Mouse (Mus musculus) liver, embryonic 14.5 days (tissue): Measurements from ENCODE around the gene Llph. TPM values are rescaled to one million over a fixed set of nuclear protein-coding genes. Genes with fewer than 3 reads are reported as not detected.

ENCODE experiments used
- ATAC-seq: fragments of 200-750 bp; cut with Nextera tagmentation; 2 replicates; pipeline ENCODE4 v1.8.0; 2017; ENCODE audit warnings: moderate number of reproducible peaks, mild to moderate bottlenecking, moderate library complexity; ENCODE audit not compliant: insufficient read depth
- DNase-seq, 3 experiments: peaks; one replicate each; pipeline ENCODE4 v3.0.0-alpha.2; 2012 to 2013; ENCODE audit warnings: low read depth in 3 of 3, low spot score in 3 of 3
- H3K27ac ChIP-seq: fragments of 300-500 bp; sonication (generic); 2 replicates; pipeline ENCODE4 v1.5.1; 2014; ENCODE audit warnings: moderate library complexity, mild to moderate bottlenecking, control low read depth, inconsistent platforms
- H3K27me3 ChIP-seq: fragments of 300-500 bp; sonication (generic); 2 replicates; pipeline ENCODE4 v1.6.1; 2014; ENCODE audit warnings: mild to moderate bottlenecking, low read length, moderate library complexity; ENCODE audit not compliant: control insufficient read depth, insufficient read depth
- H3K36me3 ChIP-seq: fragments of 300-500 bp; sonication (generic); replicated peaks from 2 replicates; pipeline ENCODE4 v1.6.1; 2014; ENCODE audit warnings: low read depth; ENCODE audit not compliant: control insufficient read depth, insufficient read depth
- H3K4me1 ChIP-seq, 2 experiments: fragments of 200-500 bp in 1 of 2; fragments of 300-500 bp in 1 of 2; sonication (generic) in 1 of 2; replicated peaks; 2 replicates each; pipeline ENCODE4 v1.6.1; 2012 to 2014; ENCODE audit warnings: antibody characterized with exemption in 1 of 2, inconsistent platforms in 1 of 2, low read length in 1 of 2; ENCODE audit not compliant: control insufficient read depth in 2 of 2, insufficient read depth in 2 of 2
- H3K4me2 ChIP-seq: fragments of 300-500 bp; sonication (generic); 2 replicates; pipeline ENCODE4 v1.6.1; 2014; ENCODE audit warnings: low read depth, mild to moderate bottlenecking, control low read depth, moderate library complexity
- H3K4me3 ChIP-seq, 2 experiments: fragments of 200-500 bp in 1 of 2; fragments of 300-500 bp in 1 of 2; sonication (generic) in 1 of 2; 2 replicates each; pipeline ENCODE4 v1.5.1; 2012 to 2014; ENCODE audit warnings: low read depth in 2 of 2, low read length in 2 of 2, mild to moderate bottlenecking in 2 of 2, control low read depth in 1 of 2, inconsistent platforms in 1 of 2, moderate library complexity in 1 of 2; ENCODE audit not compliant: insufficient read depth in 1 of 2
- H3K9ac ChIP-seq: fragments of 300-500 bp; sonication (generic); replicated peaks from 2 replicates; pipeline ENCODE4 v1.6.1; 2014; ENCODE audit warnings: mild to moderate bottlenecking, control low read depth, moderate library complexity
- H3K9me3 ChIP-seq: fragments of 300-500 bp; sonication (generic); 2 replicates; pipeline ENCODE4 v1.6.1; 2016; ENCODE audit warnings: low read length, mixed read lengths; ENCODE audit not compliant: control insufficient read depth
- CTCF ChIP-seq: IDR thresholded peaks from 2 replicates; pipeline ENCODE4 v1.5.1; 2016; ENCODE audit warnings: antibody characterized with exemption, low read depth, control low read depth
- EP300 ChIP-seq: IDR thresholded peaks from 2 replicates; pipeline ENCODE4 v1.6.1; 2016; ENCODE audit warnings: antibody characterized with exemption, low read depth
- WGBS: fragments of 180-500 bp; shearing (Covaris S2); extraction: QIAGEN DNeasy Blood & Tissue Kit; methylation state at CpG from one replicate; pipeline ENCODE4 v1.1.7; 2014; ENCODE audit not compliant: insufficient replicate concordance; 5-methylcytosine and 5-hydroxymethylcytosine counted together
- polyA plus RNA-seq, 2 experiments: library from polyadenylated mRNA; depleted of rRNA in 1 of 2; stranded (reverse) in 1 of 2; unstranded in 1 of 2; fragments of >200 nt; fragmentation: Nextera tagmentation in 1 of 2; extraction: Ambion mirVana in 1 of 2; gene quantifications; 2 replicates each; pipeline versions ENCODE4 v1.2.1 to v1.2.3; 2012 to 2014

Llph gene
- 11.6 and 33.6 TPM in 2 replicates for polyA plus RNA-seq (2012; rRNA removed)
- polyA plus RNA-seq (2014; fragmentation: Nextera tagmentation; extraction: Ambion mirVana), result 31.9 and 32.2 TPM in 2 replicates

DNA sequence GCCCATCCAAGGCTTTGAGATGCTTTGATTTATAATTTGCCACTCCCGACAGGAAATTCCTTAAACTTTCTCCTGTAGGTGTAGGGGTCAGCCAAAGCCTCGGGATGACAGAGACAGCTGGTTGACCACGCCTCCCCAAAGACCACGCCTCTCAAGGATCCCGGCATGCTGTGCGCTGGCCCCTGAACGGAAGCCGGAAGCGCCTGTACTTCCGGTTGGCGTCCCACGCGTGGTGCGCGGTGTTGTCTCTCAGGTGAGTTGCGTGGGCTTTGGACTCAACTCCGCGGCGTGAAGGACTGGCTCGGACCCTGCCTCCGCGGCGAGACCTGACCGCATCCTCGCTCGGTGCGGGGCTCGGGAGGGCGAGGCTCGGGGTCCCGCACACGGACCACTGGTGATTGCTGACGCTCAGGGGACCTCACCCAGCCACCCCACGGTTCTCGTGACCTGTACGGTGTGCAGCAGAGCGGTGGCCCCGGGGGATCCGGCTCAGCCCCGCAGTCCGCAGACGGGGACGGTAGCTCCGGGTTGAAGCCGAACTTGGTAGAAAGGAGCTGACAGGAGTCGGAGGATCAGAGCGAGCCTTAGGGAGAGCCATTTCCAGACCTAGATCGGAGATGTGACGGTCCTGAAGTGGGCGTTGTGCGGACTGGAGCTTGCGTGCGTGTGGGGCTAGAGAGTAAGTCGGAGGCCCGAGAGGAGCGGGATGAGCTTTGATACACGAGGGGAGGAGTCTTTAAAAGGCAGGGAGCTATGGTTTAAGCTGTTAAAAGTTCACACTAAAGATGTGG lies at the start of gene Llph:
Gene Llph (plus strand): TSS at position 200 of the 791 bp plus-strand sequence.
- Histone ChIP-seq H3K36me3 (peaks cover 11% of the 10 kb centered on the region), H3K27me3 (no peaks in the 10 kb centered on the region), H3K9ac (peak within 1 kb of the TSS; percentile 91), H3K4me1 (peaks cover 0 to 7% of the 10 kb centered on the region in 2 experiments; a peak in 3 of 4 replicates), H3K4me2 (peak within 1 kb of the TSS; percentile 90), H3K4me3 (peak within 1 kb of the TSS; percentile 81 to 96), H3K27ac (peak within 1 kb of the TSS; percentile 21), H3K9me3 (no peaks in the 10 kb centered on the region)
- DNase-seq, result peak; percentile 70 to 76 (median 72)
- peak; percentile 92 for ATAC-seq
- TF ChIP-seq EP300, result no peak
- no peak for TF ChIP-seq CTCF
- WGBS, result under 1% methylated on average over 57 of the region's 57 CpGs

DNA sequence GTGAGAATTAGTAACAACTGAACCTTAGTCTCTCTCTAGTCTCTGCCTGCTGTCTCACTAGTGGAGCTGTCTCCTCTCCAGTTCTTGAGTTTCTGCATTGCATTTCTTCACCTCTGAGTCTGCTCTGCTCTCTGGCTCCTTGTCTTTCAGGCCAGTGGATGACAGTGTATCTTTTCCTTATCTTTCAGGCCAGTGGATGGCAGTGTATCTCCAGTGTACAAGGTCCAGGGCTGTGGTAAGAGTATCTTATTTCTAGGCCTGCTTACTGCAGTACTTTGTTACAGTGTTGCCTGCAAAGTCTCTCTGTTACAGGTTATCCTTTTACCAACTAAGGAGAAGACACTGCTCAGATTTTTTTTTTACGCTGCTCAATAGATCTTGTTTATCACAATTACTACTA lies 44.0 kb upstream of the Llph start:
- H3K4me3 ChIP-seq, result no peak overlapping the region
- H3K27ac ChIP-seq, result no peak overlapping the region
- no peaks in the 10 kb centered on the region for H3K4me1 ChIP-seq
- no peaks in the 10 kb centered on the region for H3K9me3 ChIP-seq
- TF ChIP-seq CTCF (peak; percentile 20; the same call in 1 of the 2 replicates), EP300 (no peak)
- 72% methylated on average over 1 of the region's 1 CpGs for WGBS
- no peak overlapping the region for H3K4me2 ChIP-seq
- ATAC-seq, result peak; percentile 66
- no peaks in the 10 kb centered on the region for H3K36me3 ChIP-seq
- no peaks in the 10 kb centered on the region for H3K27me3 ChIP-seq
- DNase-seq, result no peak
- H3K9ac ChIP-seq, result no peak overlapping the region

DNA sequence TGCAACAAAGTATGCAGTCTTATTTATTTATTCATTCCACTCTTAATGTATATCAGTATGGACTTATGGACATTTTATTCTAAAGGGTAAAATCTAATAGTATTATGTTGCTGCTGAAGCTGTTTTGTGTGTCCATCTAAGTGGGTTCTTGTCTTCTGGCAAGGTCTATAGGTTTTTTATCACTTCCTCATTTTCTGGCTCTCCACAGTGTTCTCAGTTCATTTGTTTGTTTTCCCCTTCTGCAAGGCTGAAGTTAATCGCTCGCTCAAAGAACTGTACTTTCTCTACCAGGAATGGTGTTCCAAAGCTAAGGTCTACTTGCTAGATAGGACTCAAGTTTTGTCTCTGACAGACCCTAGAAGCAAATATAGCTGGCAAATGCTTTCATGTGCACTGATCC lies 43.5 kb upstream of the Llph start:
- Histone ChIP-seq H3K9ac (no peak overlapping the region), H3K4me2 (no peak overlapping the region), H3K27ac (no peak overlapping the region), H3K9me3 (no peaks in the 10 kb centered on the region), H3K36me3 (no peaks in the 10 kb centered on the region), H3K27me3 (no peaks in the 10 kb centered on the region), H3K4me3 (no peak overlapping the region), H3K4me1 (no peaks in the 10 kb centered on the region)
- 21% methylated on average over 2 of the region's 2 CpGs for WGBS
- no peak for ATAC-seq
- TF ChIP-seq EP300, result no peak
- no peak for TF ChIP-seq CTCF
- DNase-seq, result no peak

DNA sequence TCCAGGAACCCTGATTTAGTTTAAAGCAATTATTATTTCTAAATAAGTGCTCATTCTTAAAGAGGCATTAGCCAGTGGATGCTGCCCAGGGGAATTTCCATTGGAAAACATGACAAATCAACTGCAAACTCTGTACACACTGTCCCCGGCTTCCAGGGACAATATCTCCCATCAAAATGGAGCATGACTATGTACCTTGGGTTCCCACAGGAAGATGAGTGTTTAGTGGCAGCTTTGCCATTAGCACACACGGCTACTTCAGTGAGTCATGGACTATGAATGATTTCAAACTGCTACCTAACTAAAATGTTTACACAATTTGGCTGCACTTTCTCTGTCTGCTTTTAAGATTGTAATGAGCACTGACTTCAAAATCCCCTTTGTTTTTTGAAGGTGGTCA lies 38.4 kb upstream of the Llph start:
- H3K4me1 ChIP-seq, result peaks cover 0 to 4% of the 10 kb centered on the region in 2 experiments; a peak in 1 of 4 replicates
- H3K27me3 ChIP-seq, result no peaks in the 10 kb centered on the region
- no peak for DNase-seq
- H3K9me3 ChIP-seq, result no peaks in the 10 kb centered on the region
- no peak overlapping the region for H3K9ac ChIP-seq
- no peak overlapping the region for H3K4me3 ChIP-seq
- no peak for ATAC-seq
- H3K4me2 ChIP-seq, result no peak overlapping the region
- TF ChIP-seq CTCF (no peak), EP300 (no peak)
- H3K27ac ChIP-seq, result no peak overlapping the region
- WGBS, result 40% methylated on average over 2 of the region's 2 CpGs
- no peaks in the 10 kb centered on the region for H3K36me3 ChIP-seq

DNA sequence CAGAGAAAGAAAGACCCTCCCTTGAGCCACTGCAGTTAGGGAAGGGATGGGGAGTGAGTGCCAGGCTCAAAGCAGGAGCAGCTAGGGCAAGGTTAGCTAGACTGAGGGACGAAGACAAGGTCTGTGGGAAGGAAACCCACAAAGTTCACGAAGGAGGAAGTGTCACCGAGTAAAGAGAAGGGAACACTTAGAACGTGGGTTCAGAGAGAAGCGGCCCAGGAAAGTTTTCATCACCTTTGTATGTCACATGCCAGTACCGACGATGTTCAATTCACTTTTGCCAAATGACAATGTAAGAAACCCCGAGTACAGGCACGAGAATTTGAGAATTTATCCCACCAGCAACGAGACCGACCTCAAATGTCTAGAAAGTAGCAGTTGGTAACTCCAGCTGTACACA lies 37.6 kb upstream of the Llph start:
- H3K27me3 ChIP-seq, result no peaks in the 10 kb centered on the region

More for the DNA sequence above, 37.6 kb upstream of the Llph start:
- TF ChIP-seq CTCF (no peak), EP300 (no peak)
- 15% methylated on average over 11 of the region's 11 CpGs for WGBS
- DNase-seq (no peak), ATAC-seq (no peak)
- Histone ChIP-seq H3K4me3 (no peak overlapping the region), H3K27ac (no peak overlapping the region), H3K4me1 (peaks cover 0 to 4% of the 10 kb centered on the region in 2 experiments; a peak in 1 of 4 replicates), H3K4me2 (peak overlapping the region; percentile 18; the same call in 1 of the 2 replicates), H3K9me3 (no peaks in the 10 kb centered on the region), H3K36me3 (no peaks in the 10 kb centered on the region), H3K9ac (no peak overlapping the region)
